Mouse (Mus musculus) midbrain, postnatal 0 days (tissue): ENCODE measurements around the gene Rpl27. TPM values are rescaled to one million over a fixed set of nuclear protein-coding genes. Genes with fewer than 3 reads are reported as not detected.
"Not testable (repeated sequence)": the region's sequence is repeated elsewhere in the genome, so short reads cannot be mapped to it uniquely, and the experiment has no call there.

Experiments used
- ATAC-seq: fragments of 200-750 bp; cut with Nextera tagmentation; 2 replicates; pipeline ENCODE4 v1.8.0; 2017; ENCODE audit warnings: moderate number of reproducible peaks, mild to moderate bottlenecking, moderate TSS enrichment, moderate library complexity; ENCODE audit not compliant: low FRiP score
- DNase-seq: peaks from one replicate; pipeline ENCODE4 v3.0.0-alpha.2; 2015; ENCODE audit warnings: low spot score
- H3K27ac ChIP-seq: fragments of 300-500 bp; sonication (generic); 2 replicates; pipeline ENCODE4 v1.5.1; 2014; ENCODE audit warnings: low read depth, mild to moderate bottlenecking, low read length, mixed read lengths
- H3K27me3 ChIP-seq: fragments of 300-500 bp; sonication (generic); 2 replicates; pipeline ENCODE4 v1.6.1; 2014; ENCODE audit warnings: low read length, control low read depth, mixed read lengths; ENCODE audit not compliant: insufficient read depth
- H3K36me3 ChIP-seq: fragments of 300-500 bp; sonication (generic); 2 replicates; pipeline ENCODE4 v1.6.1; 2014; ENCODE audit warnings: low read length, control low read depth, mixed read lengths; ENCODE audit not compliant: insufficient read depth
- H3K4me1 ChIP-seq: fragments of 300-500 bp; sonication (generic); 2 replicates; pipeline ENCODE4 v1.6.1; 2014; ENCODE audit warnings: mild to moderate bottlenecking, control low read depth, antibody characterized with exemption, low read length, mixed read lengths; ENCODE audit not compliant: insufficient read depth
- H3K4me2 ChIP-seq: fragments of 300-500 bp; sonication (generic); 2 replicates; pipeline ENCODE4 v1.6.1; 2014; ENCODE audit warnings: low read depth, mild to moderate bottlenecking, low read length, mixed read lengths; ENCODE audit not compliant: poor library complexity, severe bottlenecking
- H3K4me3 ChIP-seq: fragments of 300-500 bp; sonication (generic); 2 replicates; pipeline ENCODE4 v1.5.1; 2014; ENCODE audit warnings: low read depth, mild to moderate bottlenecking, low read length, moderate library complexity
- H3K9ac ChIP-seq: fragments of 300-500 bp; sonication (generic); replicated peaks from 2 replicates; pipeline ENCODE4 v1.6.1; 2014; ENCODE audit warnings: mild to moderate bottlenecking, low read length, moderate library complexity, mixed read lengths; ENCODE audit not compliant: poor library complexity, severe bottlenecking
- H3K9me3 ChIP-seq: fragments of 300-500 bp; sonication (generic); 2 replicates; pipeline ENCODE4 v1.6.1; 2016; ENCODE audit warnings: low read length, control low read depth
- CTCF ChIP-seq: IDR thresholded peaks from 2 replicates; pipeline ENCODE4 v1.5.1; 2016; ENCODE audit warnings: antibody characterized with exemption, mild to moderate bottlenecking
- WGBS: fragments of 180-500 bp; shearing (Covaris S2); extraction: QIAGEN DNeasy Blood & Tissue Kit; methylation state at CpG from one replicate; pipeline ENCODE4 v1.1.7; 2014; 5-methylcytosine and 5-hydroxymethylcytosine counted together
- polyA plus RNA-seq: library from polyadenylated mRNA; unstranded; fragments of >200 nt; fragmentation: Nextera tagmentation; extraction: Ambion mirVana; gene quantifications from 2 replicates; pipeline ENCODE4 v1.2.1, GENCODE M21; 2015
- total RNA-seq: library from RNA; depleted of rRNA; stranded (reverse); fragments of >200 nt; gene quantifications from 2 replicates; pipeline ENCODE4 v1.2.3, GENCODE M21; 2014

Gene Rpl27
- total and polyA plus RNA-seq, 2 experiments from 2014 or later = 260 to 605 TPM

GRCm38 (mm10) chr11:101442760-101443159 lies 662 bp downstream of the Rpl27 start:
- ATAC-seq = no peak; the same call in 1 of the 2 replicates
- H3K4me1 ChIP-seq = 0 out of 2 replicates have a peak, but pooled peaks cover 3% of the 10 kb centered on the region
- H3K9ac ChIP-seq = peak overlapping the region; percentile 93
- no peak for TF ChIP-seq CTCF
- H3K4me2 ChIP-seq = peak overlapping the region; percentile 73
- no peaks in the 10 kb centered on the region for H3K9me3 ChIP-seq
- H3K36me3 ChIP-seq = peaks cover 18% of the 10 kb centered on the region
- no peak for DNase-seq
- H3K4me3 ChIP-seq = peak overlapping the region; percentile 76
- 2% methylated on average over 14 of the region's 14 CpGs for WGBS
- H3K27ac ChIP-seq = peak overlapping the region; percentile 91
- H3K27me3 ChIP-seq = no peaks in the 10 kb centered on the region

- Histone ChIP-seq H3K9ac (no peak overlapping the region), H3K27me3 (no peaks in the 10 kb centered on the region), H3K27ac (no peak overlapping the region), H3K4me1 (0 out of 2 replicates have a peak, but pooled peaks cover 3% of the 10 kb centered on the region), H3K4me2 (no peak overlapping the region), H3K36me3 (peaks cover 18% of the 10 kb centered on the region), H3K4me3 (no peak overlapping the region), H3K9me3 (no peaks in the 10 kb centered on the region)
- WGBS = 93% methylated on average over 1 of the region's 1 CpGs
- DNase-seq (no peak), ATAC-seq (no peak)
- TF ChIP-seq CTCF = no peak
Observed at GRCm38 (mm10) chr11:101446319-101446718, 4.2 kb downstream of the Rpl27 start.

DNA sequence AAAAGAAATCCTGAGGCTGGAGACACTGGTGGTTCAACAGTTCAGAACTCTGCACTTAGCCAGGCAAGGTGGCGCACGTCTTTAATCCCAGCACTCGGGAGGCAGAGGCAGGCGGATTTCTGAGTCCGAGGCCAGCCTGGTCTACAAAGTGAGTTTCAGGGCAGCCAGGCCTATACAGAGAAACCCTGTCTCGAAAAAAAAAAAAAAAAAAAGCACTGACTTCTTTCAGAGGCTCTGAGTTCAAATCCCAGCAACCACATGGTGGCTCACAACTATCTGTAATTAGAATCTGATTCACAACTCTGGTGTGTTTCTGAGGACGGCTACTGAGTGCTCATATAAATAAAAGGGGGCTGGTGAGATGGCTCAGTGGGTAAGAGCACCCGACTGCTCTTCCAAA lies 4.8 kb downstream of the Rpl27 start:
- H3K27me3 ChIP-seq, ATAC-seq, DNase-seq, H3K4me3 ChIP-seq, H3K9ac ChIP-seq, H3K4me2 ChIP-seq, H3K4me1 ChIP-seq, H3K27ac ChIP-seq, H3K9me3 ChIP-seq: not testable (repeated sequence)
- H3K36me3 ChIP-seq = peaks cover 18% of the 10 kb centered on the region
- WGBS = 93% methylated on average over 8 of the region's 8 CpGs

GRCm38 (mm10) chr11:101447786-101448185 lies 5.7 kb downstream of the Rpl27 start:
- no peak for TF ChIP-seq CTCF
- ATAC-seq (no peak), DNase-seq (no peak)
- no peak overlapping the region for H3K9ac ChIP-seq
- H3K27ac ChIP-seq = no peak overlapping the region
- no peaks in the 10 kb centered on the region for H3K27me3 ChIP-seq
- no peaks in the 10 kb centered on the region for H3K9me3 ChIP-seq
- H3K4me2 ChIP-seq = no peak overlapping the region
- peaks cover 18% of the 10 kb centered on the region for H3K36me3 ChIP-seq
- no peak overlapping the region for H3K4me3 ChIP-seq
- WGBS = 87% methylated on average over 5 of the region's 5 CpGs
- H3K4me1 ChIP-seq = 0 out of 2 replicates have a peak, but pooled peaks cover 3% of the 10 kb centered on the region

GRCm38 (mm10) chr11:101448274-101448746 lies 6.2 kb downstream of the Rpl27 start, which contains the start of gene Ifi35:
Gene Ifi35 (plus strand): TSS chr11:101448407.
- Histone ChIP-seq H3K27me3 (no peaks in the 10 kb centered on the region), H3K36me3 (peaks cover 18% of the 10 kb centered on the region), H3K9me3 (no peaks in the 10 kb centered on the region), H3K4me1 (0 out of 2 replicates have a peak, but pooled peaks cover 3% of the 10 kb centered on the region), H3K27ac (0 out of 2 replicates have a peak within 1 kb of the TSS, but pooled peaks have one; percentile 6), H3K9ac (no peak within 1 kb of the TSS), H3K4me3 (0 out of 2 replicates have a peak within 1 kb of the TSS, but pooled peaks have one; percentile 13), H3K4me2 (no peak within 1 kb of the TSS)
- ATAC-seq (no peak), DNase-seq (no peak)
- TF ChIP-seq CTCF = no peak
- 44% methylated on average over 10 of the region's 10 CpGs for WGBS

DNA sequence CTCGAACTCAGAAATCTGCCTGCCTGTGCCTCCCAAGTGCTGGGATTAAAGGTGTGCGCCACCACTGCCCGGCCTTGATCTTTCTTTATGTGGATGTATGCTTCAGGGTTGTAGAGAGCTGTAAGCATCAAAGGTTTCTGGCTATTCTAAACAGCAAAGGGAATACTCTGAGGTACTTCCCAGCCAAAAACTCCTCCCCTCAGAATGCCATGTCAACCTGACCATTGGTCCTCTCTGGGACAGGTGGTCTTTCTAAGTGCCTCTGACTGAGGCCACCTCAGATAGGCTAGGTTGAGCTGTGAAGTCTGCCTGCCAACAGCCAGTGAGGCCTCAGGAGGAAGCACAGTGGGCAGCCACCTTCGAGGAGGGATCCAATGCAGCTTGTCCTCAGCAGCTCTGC lies 6.8 kb downstream of the Rpl27 start:
- no peaks in the 10 kb centered on the region for H3K27me3 ChIP-seq
- H3K27ac ChIP-seq = no peak overlapping the region
- peaks cover 13% of the 10 kb centered on the region for H3K36me3 ChIP-seq
- no peak overlapping the region for H3K4me3 ChIP-seq
- WGBS = 83% methylated on average over 4 of the region's 4 CpGs
- TF ChIP-seq CTCF = no peak
- no peaks in the 10 kb centered on the region for H3K4me1 ChIP-seq
- DNase-seq (no peak), ATAC-seq (no peak)
- no peak overlapping the region for H3K9ac ChIP-seq
- no peaks in the 10 kb centered on the region for H3K9me3 ChIP-seq
- H3K4me2 ChIP-seq = no peak overlapping the region

- WGBS = 90% methylated on average over 4 of the region's 4 CpGs
- not testable (repeated sequence) for ATAC-seq, H3K4me1 ChIP-seq
Observed at GRCm38 (mm10) chr11:101449596-101449995, 7.5 kb downstream of the Rpl27 start.

More at GRCm38 (mm10) chr11:101449596-101449995, 7.5 kb downstream of the Rpl27 start:
- H3K9ac ChIP-seq, H3K4me3 ChIP-seq, H3K36me3 ChIP-seq, DNase-seq, H3K4me2 ChIP-seq, H3K27me3 ChIP-seq, H3K9me3 ChIP-seq, H3K27ac ChIP-seq: not testable (repeated sequence)
